Mouse (Mus musculus): ENCODE data around the gene Zfp683.

Zfp683 gene

GRCm38 (mm10) chr4:134053538-134053937 is at the start of gene Zfp683:
Zfp683 (plus strand) TSS chr4:134053838.
- DNase-seq (ENCODE audit: low read depth, low spot score), result no peak

- no peak for DNase-seq (ENCODE audit: low read depth, low spot score)
These were observed 47.9 kb upstream of the Zfp683 start for GRCm38 (mm10) chr4:134005581-134006358.

GRCm38 (mm10) chr4:134006845-134007244 is 46.8 kb upstream of the Zfp683 start:
- no peak for DNase-seq (ENCODE audit: low read depth, low spot score)

GRCm38 (mm10) chr4:134009709-134010108 is 43.9 kb upstream of the Zfp683 start:
- no peak for DNase-seq (ENCODE audit: low read depth, low spot score)

DNA sequence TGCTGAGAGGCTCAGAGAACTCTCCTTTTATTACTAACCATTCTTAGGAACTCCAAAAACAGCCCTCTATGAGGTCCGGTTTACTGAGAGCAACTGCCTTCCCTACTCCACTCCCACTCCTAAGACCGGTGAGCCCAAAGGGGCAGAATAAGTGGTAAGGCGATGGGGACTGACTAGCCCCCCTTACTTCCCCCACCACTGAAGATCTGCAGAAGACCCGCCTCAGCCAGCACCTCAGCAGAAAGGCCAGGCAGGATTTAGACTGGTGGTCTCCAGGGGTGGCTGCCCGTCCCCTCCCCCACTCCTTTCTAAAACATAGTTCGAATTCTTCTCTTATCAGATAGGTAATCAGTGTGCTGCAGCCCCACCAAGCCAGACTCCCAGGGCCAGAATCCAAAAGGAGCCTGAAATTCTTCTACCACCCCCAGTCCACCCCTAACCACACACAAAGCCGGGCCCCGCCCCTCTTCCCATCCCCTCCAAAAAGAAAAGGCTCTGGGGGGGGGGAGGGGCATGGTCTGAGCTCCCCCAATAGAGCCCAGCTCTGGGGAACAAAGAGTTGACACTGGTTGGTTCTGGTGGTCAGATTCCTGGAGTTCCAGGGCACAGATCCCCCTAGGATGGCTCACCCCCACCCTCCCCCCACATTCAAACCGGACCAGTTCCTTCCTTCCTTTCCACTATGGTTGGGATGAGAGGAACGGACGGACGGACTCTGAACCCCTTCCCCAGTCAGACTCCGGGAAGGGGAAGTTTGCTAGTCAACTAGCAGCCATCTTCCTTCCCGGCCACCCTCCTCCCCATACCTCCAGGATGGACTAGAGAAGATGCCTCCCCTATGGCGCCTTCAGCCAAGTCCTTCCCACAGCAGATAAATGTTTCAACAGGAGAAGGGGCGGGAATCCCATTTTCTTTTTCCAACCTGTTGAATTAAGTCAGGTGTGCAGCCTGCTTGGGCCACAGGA is 41.9 kb upstream of the Zfp683 start:
- DNase-seq (ENCODE audit: low read depth, low spot score), result no peak

DNA sequence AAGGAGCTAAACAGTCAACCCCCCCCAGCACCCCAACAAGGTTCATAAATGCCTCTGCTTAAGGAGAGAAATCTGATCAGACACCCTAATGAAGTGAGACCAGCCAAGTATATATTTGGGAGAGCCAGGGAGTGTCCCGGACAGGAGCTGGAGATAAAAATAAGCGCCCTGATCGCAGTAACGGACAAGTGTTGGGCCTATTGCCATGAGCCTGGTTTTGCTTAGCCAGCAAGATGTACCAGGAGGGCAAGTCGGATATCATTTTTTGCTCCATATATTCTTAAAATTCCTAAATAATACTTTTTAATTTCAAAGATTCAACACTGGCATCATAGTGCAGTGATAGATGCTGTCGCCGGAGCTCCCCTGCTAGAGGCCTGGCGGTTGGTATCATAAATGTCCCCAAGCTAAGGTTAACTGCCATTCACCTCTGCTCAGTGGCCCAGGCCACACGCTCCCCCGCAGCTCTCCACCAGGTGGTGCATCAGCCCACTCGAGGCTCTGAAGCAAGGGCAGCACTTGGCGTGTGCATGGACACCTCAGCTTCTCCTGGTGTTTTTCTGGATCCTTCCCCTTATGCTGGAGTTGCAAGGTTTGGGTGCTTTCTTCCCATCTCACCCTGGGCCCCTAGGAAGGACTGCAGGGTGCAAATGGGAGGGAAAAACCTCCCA is 40.6 kb upstream of the Zfp683 start:
- DNase-seq (ENCODE audit: low read depth, low spot score), result peak; percentile 73

DNA sequence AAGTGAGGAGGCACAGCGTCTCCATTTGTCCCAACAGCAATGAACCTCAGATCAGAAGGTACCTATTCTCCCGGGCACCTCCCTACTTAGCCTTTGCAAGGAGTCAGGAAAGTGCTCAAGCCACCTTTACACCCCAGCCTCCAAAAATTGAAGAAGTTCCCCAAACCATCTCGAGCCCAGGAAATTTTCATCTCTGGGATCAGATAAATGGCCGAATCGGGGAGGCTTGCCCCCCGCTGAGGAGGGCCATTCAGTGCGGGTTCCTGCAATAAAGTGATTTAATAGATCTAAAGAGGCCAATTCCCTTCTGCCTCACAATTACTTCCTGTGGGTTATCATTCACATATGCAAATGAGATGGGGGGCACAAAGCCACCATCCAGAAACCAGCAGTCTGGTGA is 37.4 kb upstream of the Zfp683 start:
- DNase-seq (ENCODE audit: low read depth, low spot score), result no peak

DNA sequence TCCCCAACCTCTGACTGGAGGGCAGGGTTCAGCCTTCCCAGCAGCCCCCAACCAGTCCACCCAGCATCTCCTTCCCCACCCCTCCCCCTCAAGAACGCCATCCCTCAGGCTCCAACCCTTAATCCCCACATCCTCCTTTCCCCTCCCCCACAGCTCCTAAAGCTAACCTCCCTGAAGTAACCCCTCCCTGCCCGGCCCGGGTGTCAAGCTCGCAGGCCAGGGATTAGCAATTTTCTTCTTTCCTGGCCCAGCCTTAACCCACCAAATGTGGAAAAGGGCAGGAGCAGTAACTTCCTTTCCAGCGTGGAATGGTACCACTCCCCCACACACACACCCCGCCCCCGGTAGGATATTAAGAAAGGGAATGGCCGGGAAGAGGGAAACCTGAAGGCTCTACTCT is 36.9 kb upstream of the Zfp683 start:
- no peak for DNase-seq (ENCODE audit: low read depth, low spot score)

- no peak for DNase-seq (ENCODE audit: low read depth, low spot score)
These were observed 36.3 kb upstream of the Zfp683 start for GRCm38 (mm10) chr4:134017201-134017865.

DNA sequence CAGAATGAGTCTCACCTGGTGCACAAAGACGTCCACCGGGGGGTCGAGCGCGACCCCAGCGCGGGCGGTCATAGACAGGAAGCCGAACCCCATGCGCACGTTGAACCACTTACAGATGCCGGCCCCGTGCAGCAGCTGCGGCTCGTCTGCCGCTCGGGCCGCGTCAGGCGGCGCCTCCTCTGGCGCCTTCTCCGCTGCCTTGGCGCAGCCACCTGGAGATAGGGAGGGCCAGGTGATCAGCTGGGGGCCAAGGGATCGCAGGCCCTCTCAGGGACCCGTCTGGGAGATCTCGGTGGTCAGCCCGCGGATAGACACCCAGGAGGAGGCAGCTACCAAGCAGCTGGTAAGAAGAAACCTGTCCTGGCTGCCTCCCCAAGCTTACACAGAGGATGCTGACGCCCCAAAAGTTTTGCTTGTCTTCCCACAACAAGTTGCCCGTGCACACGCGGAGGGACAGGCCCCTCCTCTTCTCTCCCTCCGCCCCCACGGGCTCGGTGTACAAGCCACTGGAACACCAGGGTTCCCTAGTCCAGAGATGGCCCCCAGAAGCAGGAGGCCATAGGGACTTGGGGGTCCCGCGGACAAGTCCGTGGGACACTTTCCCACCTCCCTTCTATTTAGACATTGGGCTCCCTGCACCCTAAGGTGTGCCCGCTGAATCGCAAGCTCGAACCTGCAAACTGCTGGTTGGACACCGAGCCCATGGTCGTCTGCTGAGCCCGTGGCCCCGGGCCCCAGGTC is 35.4 kb upstream of the Zfp683 start:
- DNase-seq (ENCODE audit: low read depth, low spot score), result no peak

DNA sequence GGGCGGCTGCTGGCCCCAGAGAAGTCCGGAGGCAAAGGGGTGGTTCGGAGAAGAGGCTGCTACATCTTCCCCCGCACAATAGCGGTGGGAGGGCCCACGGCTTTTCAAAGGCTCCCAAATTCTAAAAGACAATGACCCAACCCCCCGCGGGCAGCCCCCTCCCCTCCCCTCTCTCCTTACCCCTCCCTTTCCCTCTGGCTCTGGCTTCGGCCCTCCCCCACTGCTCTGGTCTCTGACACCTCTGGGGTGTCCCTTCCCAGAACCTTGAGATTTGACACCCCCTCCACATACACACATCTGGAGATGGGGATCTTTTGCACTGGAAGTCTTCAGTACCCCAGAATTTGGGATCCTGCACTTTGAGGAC is 34.9 kb upstream of the Zfp683 start, which contains the start of gene Lin28a:
Lin28a (minus strand) TSS at position 63 of the 367 bp plus-strand sequence.
- no peak for DNase-seq (ENCODE audit: low read depth, low spot score)

DNA sequence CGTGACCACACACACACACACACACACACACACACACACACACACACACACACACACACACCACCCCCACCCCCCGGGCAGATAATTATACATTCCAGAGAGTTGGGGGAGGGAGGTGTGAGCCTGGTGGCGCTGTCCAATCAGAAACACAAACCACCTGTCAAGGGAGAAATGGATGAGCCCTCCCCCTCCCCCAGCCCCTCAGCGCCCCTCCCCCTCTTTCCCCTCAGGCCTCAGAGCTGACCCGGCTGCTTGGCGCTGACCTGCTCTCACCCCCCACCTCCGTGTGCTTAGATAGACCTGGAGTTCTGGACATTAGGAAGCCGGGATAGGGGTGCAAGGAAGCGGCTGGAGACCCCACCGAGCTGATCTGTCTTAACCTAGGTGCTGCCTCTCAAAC is 34.4 kb upstream of the Zfp683 start:
- no peak for DNase-seq (ENCODE audit: low read depth, low spot score)

DNA sequence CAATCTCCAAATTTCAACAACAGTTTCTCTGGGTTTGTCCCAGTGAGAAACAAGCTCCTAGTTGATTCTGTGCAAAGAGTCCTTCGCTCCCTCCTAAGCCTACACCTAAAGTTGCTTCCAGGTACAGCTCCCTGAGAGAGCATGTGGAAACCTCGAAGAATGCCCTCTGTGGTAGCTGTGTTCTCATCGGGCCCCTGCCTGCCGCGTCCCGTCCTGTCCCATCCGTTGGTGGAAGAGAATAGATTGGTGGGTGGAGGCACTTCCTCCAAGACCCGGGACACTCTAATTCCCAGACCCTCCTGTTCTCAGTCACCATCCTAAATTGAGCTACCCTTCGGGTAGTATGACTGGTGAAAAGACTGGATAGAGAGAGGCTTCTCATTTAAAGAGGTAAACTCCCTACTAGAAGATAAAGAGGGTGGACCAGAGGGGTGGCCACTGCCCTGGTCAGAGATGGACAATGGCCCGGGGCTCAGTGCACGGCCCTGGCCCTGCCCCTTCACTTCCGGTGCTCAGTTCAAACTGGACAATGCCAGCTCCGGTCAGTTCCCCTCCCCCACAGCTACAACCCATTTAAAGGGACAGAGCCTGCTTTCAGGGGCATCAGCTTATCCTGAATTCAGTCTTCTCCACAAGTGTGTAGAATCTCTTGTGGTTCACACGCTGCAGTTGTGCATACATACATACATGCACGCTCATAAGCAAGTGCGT is 33.8 kb upstream of the Zfp683 start:
- DNase-seq (ENCODE audit: low read depth, low spot score), result no peak

- DNase-seq (ENCODE audit: low read depth, low spot score), result peak; percentile 40
These were observed 33.0 kb upstream of the Zfp683 start for GRCm38 (mm10) chr4:134020621-134021020.

- no peak for DNase-seq (ENCODE audit: low read depth, low spot score)
These were observed 27.8 kb upstream of the Zfp683 start for GRCm38 (mm10) chr4:134025802-134026201.

DNA sequence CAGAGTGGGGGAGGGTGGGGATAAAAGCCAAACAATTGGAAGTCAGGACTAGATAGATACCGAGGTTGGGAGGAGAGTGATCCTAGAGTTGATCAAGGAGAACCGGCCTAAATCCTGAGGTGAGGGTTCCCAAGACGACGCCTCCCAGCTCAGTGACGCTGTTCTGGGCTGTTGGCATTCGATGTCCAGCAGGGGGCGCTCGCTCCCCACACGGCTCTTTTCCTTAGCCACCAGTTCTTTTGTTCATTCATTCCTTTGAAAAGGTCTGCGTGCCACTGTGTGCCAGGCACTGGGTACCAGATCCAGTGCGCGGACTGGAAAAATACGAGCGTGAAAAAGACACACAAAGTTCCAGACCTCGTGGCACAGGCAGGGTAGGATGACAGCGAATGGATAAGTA is 17.7 kb upstream of the Zfp683 start:
- DNase-seq (ENCODE audit: low read depth, low spot score), result peak; percentile 15

DNA sequence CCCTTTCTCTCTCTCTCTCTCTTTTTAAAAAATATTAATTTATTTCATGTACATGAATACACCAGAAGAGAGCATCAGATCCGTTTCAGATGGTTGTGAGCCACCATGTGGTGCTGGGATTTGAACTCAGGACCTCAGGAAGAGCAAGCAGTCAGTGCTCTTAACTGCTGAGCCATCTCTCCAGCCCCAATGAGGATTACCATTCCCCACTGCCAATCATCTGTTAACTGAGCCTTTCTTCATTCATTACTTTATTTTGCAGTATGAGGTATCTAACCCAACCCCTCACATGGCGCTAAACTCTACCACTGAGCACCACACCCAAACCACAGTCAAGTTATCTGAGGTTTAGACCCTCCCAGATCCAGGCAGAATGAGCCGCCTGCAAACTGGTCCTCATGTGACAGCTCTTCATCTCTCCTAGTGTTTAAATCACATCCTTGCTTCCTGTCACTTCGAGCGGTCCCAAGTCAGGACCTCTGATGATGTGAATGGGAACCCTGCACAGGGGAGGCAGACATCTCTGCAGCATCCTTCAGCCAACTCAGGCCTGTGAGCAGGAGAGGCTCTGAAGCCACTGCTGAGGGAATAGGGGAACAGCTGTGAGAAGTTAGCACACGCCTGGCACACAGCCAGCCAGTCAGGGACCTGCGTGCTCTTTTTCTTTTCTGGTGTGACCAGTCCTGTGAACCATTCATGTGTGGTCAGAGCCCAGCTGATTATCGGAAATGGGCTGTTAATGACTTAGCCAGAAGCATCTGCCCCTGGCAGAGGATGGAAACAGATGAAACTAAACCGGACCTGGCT is 12.1 kb upstream of the Zfp683 start:
- peak; percentile 16 for DNase-seq (ENCODE audit: low read depth, low spot score)

DNA sequence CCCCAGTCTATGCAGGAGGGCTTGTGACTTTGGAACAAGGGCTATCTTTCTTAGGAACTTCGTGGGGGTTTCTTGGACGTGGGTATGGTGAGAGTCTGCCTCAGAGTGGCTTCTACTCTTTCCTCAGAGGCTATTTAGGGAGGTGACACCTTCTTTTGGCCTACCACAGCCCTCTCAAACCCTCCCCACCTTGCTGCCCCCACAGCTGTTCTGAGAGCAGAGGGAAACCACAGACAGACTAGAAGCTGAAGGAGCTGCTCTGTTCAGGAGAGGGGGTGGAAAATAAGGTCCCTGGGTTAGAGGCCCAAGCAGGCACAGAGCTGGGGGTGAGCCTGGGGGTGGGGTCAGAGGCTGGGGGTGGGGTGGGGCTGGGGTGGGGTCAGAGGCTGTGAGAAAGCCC is 10.6 kb upstream of the Zfp683 start:
- DNase-seq (ENCODE audit: low read depth, low spot score), result no peak

DNA sequence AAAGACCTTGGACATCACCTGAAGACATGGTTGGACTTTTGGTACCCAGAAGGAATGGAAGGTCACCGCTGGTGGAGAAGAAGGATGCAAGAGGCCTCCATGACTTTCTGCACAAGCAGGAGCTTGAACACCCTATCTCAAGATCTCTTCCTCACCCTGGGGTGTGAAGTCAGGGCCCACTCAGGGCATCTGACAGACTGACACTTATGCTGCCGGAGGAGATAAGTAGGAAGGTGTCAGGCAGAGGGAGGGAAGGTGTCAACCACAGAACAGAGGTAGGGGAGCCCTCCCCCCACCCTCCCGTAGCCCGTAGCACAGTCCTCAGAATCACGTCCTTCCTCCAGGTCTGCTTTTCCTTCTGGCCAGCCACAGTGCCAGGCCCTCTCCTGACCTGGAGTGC is 6.0 kb upstream of the Zfp683 start:
- no peak for DNase-seq (ENCODE audit: low read depth, low spot score)
